Mouse (Mus musculus) left cerebral cortex, adult 2 months (tissue): ENCODE measurements around the gene Hist1h2af. TPM values are rescaled to one million over a fixed set of nuclear protein-coding genes. Genes with fewer than 3 reads are reported as not detected.
"Not testable (repeated sequence)": the region's sequence is repeated elsewhere in the genome, so short reads cannot be mapped to it uniquely, and the experiment has no call there.

Source experiments
- DNase-seq, 2 experiments: peaks; one replicate each; pipeline ENCODE4 v3.0.0; 2021 to 2022; ENCODE audit warnings: low spot score in 2 of 2, mixed read lengths in 1 of 2; ENCODE audit errors: extremely low spot score in 1 of 2
- H3K27ac ChIP-seq: fragments of 200-600 bp; 2 replicates; pipeline ENCODE4 v1.8.1; 2022
- H3K4me3 ChIP-seq: fragments of 200-600 bp; 2 replicates; pipeline ENCODE4 v1.8.1; 2022
- CTCF ChIP-seq: fragments of 200-600 bp; IDR thresholded peaks from 2 replicates; pipeline ENCODE4 v1.8.1; 2022; ENCODE audit warnings: antibody characterized with exemption, mild to moderate bottlenecking, moderate library complexity
- intact Hi-C: fragments of 180-260 bp; cut with DNase I; formaldehyde crosslinking; loops from one replicate; pipeline ENCODE4 v1.15.1; 2025
- total RNA-seq, 2 experiments: library from RNA; stranded (reverse); gene quantifications; 2 replicates each; pipeline ENCODE4 v1.2.3; 2021

Gene Hist1h2af
- total RNA-seq, 2 experiments from 2014 or later = 2.4 to 4.4 TPM

DNA sequence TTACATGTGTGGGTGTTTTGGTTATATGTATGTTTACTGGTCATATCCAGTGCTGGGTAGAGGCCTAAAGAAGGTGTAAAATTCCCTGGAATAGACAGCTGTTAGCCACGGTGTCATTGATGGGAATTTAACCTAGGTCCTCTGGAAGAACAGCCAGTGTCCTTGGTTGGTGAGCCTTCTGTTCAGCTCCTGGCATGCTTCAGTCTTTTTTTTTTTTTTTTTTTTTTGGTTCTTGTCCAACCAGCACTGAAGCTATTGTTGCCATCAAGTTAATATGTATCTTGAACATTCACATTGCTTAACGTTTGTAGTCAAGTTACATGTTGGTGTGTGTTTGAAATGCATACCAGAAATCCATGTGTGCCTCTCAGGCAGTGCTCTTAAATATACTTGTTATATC, 30.8 kb downstream of the Hist1h2af start:
- Histone ChIP-seq H3K27ac (no peak overlapping the region), H3K4me3 (no peak overlapping the region)
- no peak for TF ChIP-seq CTCF
- DNase-seq = no peak
- intact Hi-C loops = no loop called here

GRCm38 (mm10) chr13:23570261-23571021, 36.7 kb downstream of the Hist1h2af start:
- DNase-seq = not testable (repeated sequence)
- H3K27ac ChIP-seq = peak overlapping the region; percentile 94
- H3K4me3 ChIP-seq = peak overlapping the region; percentile 55
- intact Hi-C loops = loop anchor here (5.0 kb wide), 1 partner anchor 38 kb away; the partner anchor contains the start of genes Hist1h2af and Hist1h4h

DNA sequence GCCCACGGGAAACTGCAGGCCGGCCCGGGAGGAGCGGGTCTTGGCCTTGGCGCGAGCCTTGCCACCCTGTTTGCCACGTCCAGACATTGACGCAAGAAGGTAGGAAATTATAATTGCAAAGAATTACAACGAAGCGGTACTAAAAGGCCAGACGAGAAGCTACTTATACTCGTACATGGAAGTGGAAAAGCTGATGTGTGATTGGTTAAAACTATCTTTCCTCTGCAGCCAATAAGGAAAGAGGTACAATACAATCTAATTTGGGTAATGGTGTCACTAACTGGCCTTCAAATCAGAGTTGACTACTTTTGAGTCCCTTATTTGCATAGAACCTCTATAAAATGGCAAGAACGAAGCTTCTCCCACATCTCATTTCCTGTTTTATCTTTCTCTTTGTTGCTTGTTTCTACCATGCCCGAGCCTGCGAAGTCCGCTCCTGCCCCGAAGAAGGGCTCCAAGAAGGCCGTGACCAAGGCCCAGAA, 37.4 kb downstream of the Hist1h2af start, which contains the start of the genes Hist1h2ae and Hist1h2bg:
Gene Hist1h2ae, minus strand, starts transcription at position 199 of the 482 bp plus-strand sequence.
Gene Hist1h2bg, plus strand, starts transcription at position 375 of the 482 bp plus-strand sequence.
- H3K27ac ChIP-seq = peak within 1 kb of the TSS; percentile 94
- intact Hi-C loops = loop anchor here (5.0 kb wide), 1 partner anchor 39 kb away; the partner anchor contains the start of genes Hist1h2af and Hist1h4h
- H3K4me3 ChIP-seq = peak within 1 kb of the TSS; percentile 55
- peak; percentile 70 to 71 for DNase-seq
- TF ChIP-seq CTCF = no peak

- intact Hi-C loops = loop anchor here (5.0 kb wide), 1 partner anchor 39 kb away; the partner anchor contains the start of genes Hist1h2af and Hist1h4h
- peak overlapping the region; percentile 94 for H3K27ac ChIP-seq
- peak overlapping the region; percentile 55 for H3K4me3 ChIP-seq
- not testable (repeated sequence) for DNase-seq
These were observed 38.0 kb downstream of the Hist1h2af start for GRCm38 (mm10) chr13:23571504-23572217.

- H3K27ac ChIP-seq = peak overlapping the region; percentile 86; the same call in 1 of the 2 replicates
- intact Hi-C loops = loop anchor here (5.0 kb wide), 1 partner anchor 40 kb away; the partner anchor contains the start of genes Hist1h2af and Hist1h4h
- no peak for DNase-seq
- peak overlapping the region; percentile 55 for H3K4me3 ChIP-seq
- no peak for TF ChIP-seq CTCF
These were observed 38.7 kb downstream of the Hist1h2af start for GRCm38 (mm10) chr13:23572218-23573033.

GRCm38 (mm10) chr13:23573034-23573897, 39.6 kb downstream of the Hist1h2af start:
- Histone ChIP-seq H3K27ac (peak overlapping the region; percentile 86; the same call in 1 of the 2 replicates), H3K4me3 (peak overlapping the region; percentile 55)
- intact Hi-C loops = loop anchor here (5.0 kb wide), 1 partner anchor 41 kb away; the partner anchor contains the start of genes Hist1h2af and Hist1h4h
- not testable (repeated sequence) for DNase-seq

DNA sequence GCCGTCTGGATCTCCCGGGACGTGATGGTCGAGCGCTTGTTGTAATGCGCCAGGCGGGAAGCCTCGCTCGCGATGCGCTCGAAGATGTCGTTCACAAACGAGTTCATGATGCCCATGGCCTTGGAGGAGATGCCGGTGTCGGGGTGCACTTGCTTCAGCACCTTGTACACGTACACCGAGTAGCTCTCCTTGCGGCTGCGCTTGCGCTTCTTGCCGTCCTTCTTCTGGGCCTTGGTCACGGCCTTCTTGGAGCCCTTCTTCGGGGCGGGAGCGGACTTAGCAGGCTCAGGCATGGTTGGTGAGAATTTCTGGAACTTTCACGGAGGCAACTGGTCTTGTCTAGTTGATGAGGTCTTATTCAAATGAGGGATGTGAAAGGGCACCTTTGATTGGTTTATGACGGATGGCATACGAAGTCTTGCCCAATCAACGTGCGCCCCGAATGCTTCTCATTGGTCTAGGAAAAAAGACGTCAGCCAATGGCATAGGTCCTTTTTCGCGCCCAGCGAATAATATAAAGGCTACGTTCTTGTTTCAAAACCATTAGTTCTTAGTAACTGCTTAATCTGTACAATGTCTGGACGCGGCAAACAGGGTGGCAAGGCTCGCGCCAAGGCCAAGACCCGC, 40.3 kb downstream of the Hist1h2af start, which contains the start of the genes Hist1h2bf and Hist1h2ad:
Gene Hist1h2bf, minus strand, starts transcription at position 299 of the 627 bp plus-strand sequence.
Gene Hist1h2ad, plus strand, starts transcription at position 484 of the 627 bp plus-strand sequence.
- intact Hi-C loops = loop anchor here (5.0 kb wide), 1 partner anchor 42 kb away; the partner anchor contains the start of genes Hist1h2af and Hist1h4h
- Histone ChIP-seq H3K4me3 (peak within 1 kb of the TSS; percentile 42), H3K27ac (peak within 1 kb of the TSS; percentile 65)

DNA sequence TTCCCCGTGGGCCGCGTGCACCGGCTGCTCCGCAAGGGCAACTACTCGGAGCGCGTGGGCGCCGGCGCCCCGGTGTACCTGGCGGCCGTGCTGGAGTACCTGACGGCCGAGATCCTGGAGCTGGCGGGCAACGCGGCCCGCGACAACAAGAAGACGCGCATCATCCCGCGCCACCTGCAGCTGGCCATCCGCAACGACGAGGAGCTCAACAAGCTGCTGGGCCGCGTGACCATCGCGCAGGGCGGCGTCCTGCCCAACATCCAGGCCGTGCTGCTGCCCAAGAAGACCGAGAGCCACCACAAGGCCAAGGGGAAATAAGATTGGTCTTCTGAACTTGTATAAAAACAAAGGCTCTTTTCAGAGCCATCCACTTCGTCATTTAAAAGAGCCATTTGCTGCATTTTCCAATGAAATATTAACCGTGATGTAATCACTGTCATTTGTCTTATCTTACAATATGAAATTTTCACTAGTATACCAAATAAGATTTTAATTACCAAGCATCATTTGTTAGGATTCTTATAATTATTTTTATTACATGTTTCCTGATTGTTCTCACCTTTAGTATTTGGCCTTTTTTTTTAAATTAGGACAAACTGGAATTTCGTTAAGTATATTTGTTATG, 41.0 kb downstream of the Hist1h2af start:
- intact Hi-C loops = loop anchor here (5.0 kb wide), 1 partner anchor 42 kb away; the partner anchor contains the start of genes Hist1h2af and Hist1h4h
- not testable (repeated sequence) for DNase-seq
- peak overlapping the region; percentile 42 for H3K4me3 ChIP-seq
- H3K27ac ChIP-seq = peak overlapping the region; percentile 65

More for the DNA sequence above, 40.3 kb downstream of the Hist1h2af start, which contains the start of the genes Hist1h2bf and Hist1h2ad:
- peak; percentile 84 to 88 for DNase-seq

DNA sequence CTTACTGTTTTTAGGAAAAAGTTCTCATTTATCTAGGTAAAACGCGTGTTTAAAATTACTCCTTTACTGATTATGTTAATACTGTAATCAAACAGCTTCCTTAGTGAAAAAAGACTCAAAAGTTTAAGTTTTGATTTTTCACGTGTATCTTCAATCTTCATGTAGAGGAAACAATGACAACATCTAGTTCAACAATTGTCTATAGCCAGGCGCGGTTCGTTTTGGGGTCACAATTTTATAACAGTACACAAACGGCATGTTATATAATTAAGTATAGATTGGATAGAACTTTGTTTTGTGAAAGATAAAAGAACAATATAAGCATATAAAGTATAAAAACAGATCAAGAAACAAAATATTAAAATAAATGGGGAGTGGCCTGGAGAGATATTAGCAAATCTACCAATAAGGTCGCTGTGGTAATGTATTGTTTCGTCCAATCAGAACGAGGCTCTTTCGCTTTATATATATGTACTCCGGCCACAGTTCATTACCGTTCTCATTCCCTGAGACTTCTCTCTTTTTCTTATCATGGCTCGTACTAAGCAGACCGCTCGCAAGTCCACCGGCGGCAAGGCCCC, 41.7 kb downstream of the Hist1h2af start, which contains the start of gene Hist1h3d:
Gene Hist1h3d, plus strand, starts transcription at position 493 of the 581 bp plus-strand sequence.
- TF ChIP-seq CTCF = no peak
- intact Hi-C loops = no loop called here
- DNase-seq = peak; percentile 45 to 54
- H3K4me3 ChIP-seq = peak within 1 kb of the TSS; percentile 42
- peak within 1 kb of the TSS; percentile 80 for H3K27ac ChIP-seq

DNA sequence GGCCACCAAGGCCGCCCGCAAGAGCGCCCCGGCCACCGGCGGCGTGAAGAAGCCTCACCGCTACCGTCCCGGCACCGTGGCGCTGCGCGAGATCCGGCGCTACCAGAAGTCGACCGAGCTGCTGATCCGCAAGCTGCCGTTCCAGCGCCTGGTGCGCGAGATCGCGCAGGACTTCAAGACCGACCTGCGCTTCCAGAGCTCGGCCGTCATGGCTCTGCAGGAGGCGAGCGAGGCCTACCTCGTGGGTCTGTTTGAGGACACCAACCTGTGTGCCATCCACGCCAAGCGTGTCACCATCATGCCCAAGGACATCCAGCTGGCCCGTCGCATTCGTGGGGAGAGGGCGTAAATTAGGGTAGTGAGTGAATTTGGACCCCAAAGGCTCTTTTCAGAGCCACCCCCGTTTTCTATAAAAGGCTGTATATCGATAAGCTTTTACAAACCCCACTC, 42.2 kb downstream of the Hist1h2af start:
- Histone ChIP-seq H3K27ac (peak overlapping the region; percentile 80), H3K4me3 (peak overlapping the region; percentile 42)
- DNase-seq = peak in 1 of 2 experiments; percentile 26
- intact Hi-C loops = not testable (repeated sequence)
